In genomic region chr5:135877180-135877579, GRCm38 (mm10) we compare ENCODE assay signal across 8 mouse cellular contexts. TPM values are rescaled to one million over a fixed set of nuclear protein-coding genes. Genes with fewer than 3 reads are reported as not detected.
A peak's percentile ranks its signal among the peaks of the same experiment; 100 is the strongest.
DNase-seq lines count a peak whose midpoint lies in the region; ATAC-seq lines count a peak whose summit lies in the region.

No protein-coding gene starts in this region.

- peaks cover 39% of the 10 kb centered on the region for H3K27me3 ChIP-seq in forebrain, embryonic 10.5 days (ENCODE audit: poor library complexity, severe bottlenecking)
- 0 out of 2 replicates have a peak, but pooled peaks cover 2% of the 10 kb centered on the region for H3K27me3 ChIP-seq in splenic B cell, adult 2 months (ENCODE audit: control insufficient read depth, insufficient read depth, low read length, poor library complexity, severe bottlenecking)

- peak; percentile 60 for ATAC-seq in megakaryocyte progenitor cell, adult 5-6 weeks (replicated peaks; ENCODE audit: poor library complexity)

- H3K4me3 ChIP-seq in forebrain, embryonic 10.5 days, result peak overlapping the region; percentile 51

- no peaks in the 10 kb centered on the region for H3K9me3 ChIP-seq in forebrain, embryonic 10.5 days

- WGBS in forebrain, embryonic 10.5 days, result 30% methylated on average over 8 of the region's 8 CpGs

- H3K36me3 ChIP-seq in forebrain, embryonic 10.5 days (replicated peaks), result no peaks in the 10 kb centered on the region
- no peaks in the 10 kb centered on the region for H3K36me3 ChIP-seq in splenic B cell, adult 2 months (ENCODE audit: control insufficient read depth, insufficient read depth, low read length, poor library complexity, severe bottlenecking)

- intact Hi-C loops in heart, postnatal 36 days (cut with DNase I), result loop anchor here (2.0 kb wide), 1 partner anchor 184 kb away; no protein-coding TSS in a partner anchor

- H3K4me1 ChIP-seq in forebrain, embryonic 10.5 days, result peaks cover 21% of the 10 kb centered on the region

- 0 out of 2 replicates have a peak overlapping the region, but pooled peaks have one; percentile 53 for H3K27ac ChIP-seq in forebrain, embryonic 10.5 days

- DNase-seq in gastrocnemius, adult 18-20 months (ENCODE audit: low spot score), result peak; percentile 73
- DNase-seq in gastrocnemius, postnatal 25 days, result no peak
- peak; percentile 77 for DNase-seq in R1 (ENCODE audit: low read depth, low spot score)
- no peak for DNase-seq in forebrain, embryonic 10.5 days (ENCODE audit: extremely low spot score, low spot score)
- DNase-seq in heart, postnatal 36 days, result peak; percentile 73 to 79
- DNase-seq in layer of hippocampus, postnatal 14 days (ENCODE audit: low spot score in 2 of 2), result peak; percentile 49 to 54
- DNase-seq in splenic B cell, adult 2 months (ENCODE audit: low read depth, low spot score), result peak; percentile 70

RNA-seq across cellular contexts. Expression of gene Hspb1, which starts 10.5 kb away (rescaled TPM):
- total RNA-seq in gastrocnemius, adult 18-20 months (2021), result 100 to 1,000 TPM; 239 to 482 TPM
- 100 to 1,000 TPM; 290 to 454 TPM for total RNA-seq in gastrocnemius, postnatal 25 days (2021)
- polyA plus RNA-seq in forebrain, embryonic 10.5 days (2016; fragmentation: Nextera tagmentation; extraction: Ambion mirVana), result 7.2 and 7.6 TPM in 2 replicates
- 100 to 1,000 TPM; 406 to 459 TPM for total RNA-seq in heart, postnatal 36 days (2021)
- total RNA-seq in layer of hippocampus, postnatal 14 days (2021), result 10 to 100 TPM in 1 of 2 experiments, 1 to 10 TPM in 1; 7.1 to 10.5 TPM
- not detected in 2 replicates for total RNA-seq in megakaryocyte progenitor cell, adult 5-6 weeks (2015)
- total RNA-seq in megakaryocyte progenitor cell, adult 5-6 weeks (2017), result not detected in 2 replicates

RNA-seq across cellular contexts. Expression of gene Ywhag, which starts 57.2 kb away (rescaled TPM):
- 100 to 1,000 TPM; 288 to 326 TPM for total RNA-seq in gastrocnemius, adult 18-20 months (2021)
- 100 to 1,000 TPM; 282 to 288 TPM for total RNA-seq in gastrocnemius, postnatal 25 days (2021)
- polyA plus RNA-seq in forebrain, embryonic 10.5 days (2016; fragmentation: Nextera tagmentation; extraction: Ambion mirVana), result 264 and 283 TPM in 2 replicates
- total RNA-seq in heart, postnatal 36 days (2021), result 100 to 1,000 TPM; 279 to 282 TPM
- total RNA-seq in layer of hippocampus, postnatal 14 days (2021), result 1,000 to 10,000 TPM; 1,522 to 1,558 TPM
- total RNA-seq in megakaryocyte progenitor cell, adult 5-6 weeks (2015), result 124 and 130 TPM in 2 replicates
- 87.4 and 88.3 TPM in 2 replicates for total RNA-seq in megakaryocyte progenitor cell, adult 5-6 weeks (2017)

Comparison
In these comparisons a context has a peak if more than half of its experiments do, and no peak if none do; other contexts are left out.
1. DNase-seq: peak in gastrocnemius, adult 18-20 months (single experiment), R1 (single experiment), heart, postnatal 36 days (2 of 2), layer of hippocampus, postnatal 14 days (2 of 2) and splenic B cell, adult 2 months (single experiment); none in gastrocnemius, postnatal 25 days (single experiment) and forebrain, embryonic 10.5 days (single experiment).
2. RNA of gene Hspb1, which starts 10.5 kb away (total RNA-seq): 239 to 482 TPM in gastrocnemius, adult 18-20 months, 406 to 459 TPM in heart, postnatal 36 days and 290 to 454 TPM in gastrocnemius, postnatal 25 days; 7.1 to 10.5 TPM in layer of hippocampus, postnatal 14 days and not detected in megakaryocyte progenitor cell, adult 5-6 weeks; every median in the first group is over 10 times any median in the second.
3. RNA of gene Ywhag, which starts 57.2 kb away (total RNA-seq): 1,522 to 1,558 TPM in layer of hippocampus, postnatal 14 days; 288 to 326 TPM in gastrocnemius, adult 18-20 months, 282 to 288 TPM in gastrocnemius, postnatal 25 days, 279 to 282 TPM in heart, postnatal 36 days and 87.4 to 130 TPM in megakaryocyte progenitor cell, adult 5-6 weeks; every median in the first group is over 4 times any median in the second.